Mouse (Mus musculus) megakaryocyte, adult 5-6 weeks (primary cell): Measurements from ENCODE around the gene Ccnb1. TPM values are rescaled to one million over a fixed set of nuclear protein-coding genes. Genes with fewer than 3 reads are reported as not detected.
A peak's percentile ranks its signal among the peaks of the same experiment; 100 is the strongest.
"Not testable (repeated sequence)": the region's sequence is repeated elsewhere in the genome, so short reads cannot be mapped to it uniquely, and the experiment has no call there.

Experiments
- ATAC-seq: 2 replicates; pipeline ENCODE4 v1.8.0; 2016; ENCODE audit warnings: mild to moderate bottlenecking, inconsistent platforms; ENCODE audit not compliant: poor library complexity, severe bottlenecking
- total RNA-seq, 2 experiments: library from RNA; stranded (forward) in 1 of 2; stranded (reverse) in 1 of 2; fragments of 153-499, 151-499 nt in 1 of 2; fragments of 221-1000, 200-1000 nt in 1 of 2; gene quantifications; 2 replicates each; pipeline versions ENCODE4 v1.2.3 to v1.2.4; 2015 to 2017

The Ccnb1 gene
- total RNA-seq, 2 experiments from 2014 or later: 142 to 197 TPM

DNA sequence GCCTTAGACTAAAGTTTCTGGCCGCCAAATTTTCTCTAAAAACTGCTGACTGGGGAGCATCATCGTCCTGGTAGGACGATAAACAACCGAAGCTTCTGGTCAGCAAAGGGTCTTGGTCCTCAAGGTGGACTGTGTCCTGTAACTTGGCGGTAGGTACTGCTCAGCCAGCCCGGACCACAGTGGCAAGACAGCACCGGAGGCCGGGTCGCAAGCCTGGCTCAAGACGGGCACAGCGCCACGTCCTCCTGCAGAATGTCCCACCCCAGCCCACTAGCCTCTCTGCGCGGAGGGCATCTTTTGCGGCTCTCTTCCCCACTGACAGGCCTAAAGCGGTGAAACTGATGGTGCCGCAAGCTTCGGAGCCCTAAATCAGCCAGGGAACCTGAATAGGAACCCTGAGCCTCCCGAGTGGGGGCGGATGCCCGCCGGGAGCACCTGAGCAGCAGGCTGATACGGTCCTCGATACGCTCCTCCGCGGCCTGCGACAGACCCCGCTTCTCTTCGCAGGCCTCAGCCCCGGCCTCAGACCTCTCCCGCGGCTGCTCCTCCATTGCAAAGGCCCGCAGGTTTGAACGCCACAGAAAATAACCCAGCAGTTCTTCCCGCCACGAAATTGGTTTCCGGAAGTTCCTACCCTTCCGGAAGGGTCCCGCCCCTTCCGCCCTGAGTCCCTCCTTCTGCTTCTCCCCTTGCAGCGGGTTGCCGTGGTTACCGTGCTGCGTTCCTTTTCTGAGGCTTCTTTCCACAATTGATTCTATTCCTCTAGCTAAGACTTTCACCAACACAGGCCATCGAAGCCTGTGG, 10.9 kb downstream of the Ccnb1 start, which contains the start of gene Cenph:
Gene Cenph, minus strand, starts transcription at position 648 of the 804 bp plus-strand sequence.
- peak; percentile 99 for ATAC-seq

DNA sequence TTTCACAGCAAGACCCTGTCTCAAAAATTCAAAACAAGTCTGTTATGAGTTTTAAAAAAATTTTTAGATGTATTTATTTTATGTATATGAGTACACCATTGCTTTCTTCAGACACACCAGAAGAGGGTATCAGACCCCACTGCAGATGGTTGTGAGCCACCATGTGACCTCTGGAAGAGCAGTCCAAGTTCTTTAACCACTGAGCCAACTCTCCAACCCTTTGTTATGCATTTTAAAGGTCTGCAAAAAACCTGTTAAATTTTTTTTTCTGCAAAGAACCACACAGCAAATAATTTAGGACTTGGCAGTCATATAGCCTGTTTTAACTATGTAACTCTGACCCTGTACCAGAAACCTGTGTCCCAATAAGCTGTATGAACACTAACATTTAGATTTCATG, 11.7 kb downstream of the Ccnb1 start:
- ATAC-seq: no peak

DNA sequence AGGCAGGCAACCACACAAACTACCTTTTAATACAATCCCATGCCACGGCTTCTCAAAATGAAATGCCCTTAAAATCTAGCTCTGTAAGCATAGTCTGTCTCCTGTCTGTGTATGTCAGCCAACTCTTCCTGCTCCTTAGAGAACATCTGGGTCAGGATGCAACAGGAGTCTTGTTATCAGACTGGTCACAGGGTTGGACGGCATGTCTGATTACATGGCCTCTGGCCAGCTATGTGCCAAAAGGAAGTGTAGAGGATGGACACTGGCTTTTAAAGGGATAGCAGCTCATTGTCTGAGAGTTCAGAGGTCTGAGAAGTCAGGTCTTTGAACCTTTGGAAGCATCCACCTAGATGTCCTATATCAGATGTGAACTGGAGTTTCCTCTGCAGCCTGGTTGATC, 31.0 kb downstream of the Ccnb1 start:
- ATAC-seq: no peak

DNA sequence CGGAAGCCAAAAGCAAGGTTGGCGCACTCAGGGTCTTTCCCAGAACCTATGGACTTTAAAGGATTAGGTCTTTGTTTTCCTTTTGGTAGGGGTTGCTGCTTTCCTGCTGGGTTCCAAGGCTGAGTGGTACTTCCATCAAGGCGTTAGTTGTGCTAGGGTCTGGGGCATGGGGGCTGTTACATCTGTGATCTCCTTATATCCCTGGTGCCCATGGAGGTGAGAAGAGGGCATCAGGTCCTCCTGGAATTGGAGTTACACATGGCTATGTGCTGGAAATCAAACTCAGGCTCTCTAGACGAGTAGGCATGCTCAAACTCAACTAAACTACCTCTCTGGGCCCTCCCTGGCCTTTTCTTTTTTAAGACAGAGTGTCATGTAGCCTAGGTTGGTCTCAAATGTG, 32.2 kb downstream of the Ccnb1 start:
- no peak for ATAC-seq

DNA sequence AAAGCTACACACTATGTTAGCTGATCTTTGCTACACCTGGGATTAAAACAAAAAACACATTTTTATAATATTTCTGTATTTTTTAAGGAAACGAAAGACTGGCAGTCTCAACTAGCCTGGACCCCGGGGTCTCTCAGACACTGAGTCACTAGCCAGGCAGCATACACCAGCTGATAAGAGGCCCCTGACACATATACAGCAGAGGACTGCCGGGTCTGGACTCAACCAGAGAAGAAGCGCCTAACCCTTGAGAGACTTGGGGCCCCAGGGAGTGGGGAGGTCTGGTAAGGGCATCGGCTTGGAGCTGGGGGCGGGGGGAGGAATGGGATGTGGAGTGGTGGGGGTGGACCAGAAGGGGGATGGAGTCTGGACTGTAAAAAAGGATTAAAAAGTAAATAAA, 33.4 kb downstream of the Ccnb1 start:
- ATAC-seq: no peak

DNA sequence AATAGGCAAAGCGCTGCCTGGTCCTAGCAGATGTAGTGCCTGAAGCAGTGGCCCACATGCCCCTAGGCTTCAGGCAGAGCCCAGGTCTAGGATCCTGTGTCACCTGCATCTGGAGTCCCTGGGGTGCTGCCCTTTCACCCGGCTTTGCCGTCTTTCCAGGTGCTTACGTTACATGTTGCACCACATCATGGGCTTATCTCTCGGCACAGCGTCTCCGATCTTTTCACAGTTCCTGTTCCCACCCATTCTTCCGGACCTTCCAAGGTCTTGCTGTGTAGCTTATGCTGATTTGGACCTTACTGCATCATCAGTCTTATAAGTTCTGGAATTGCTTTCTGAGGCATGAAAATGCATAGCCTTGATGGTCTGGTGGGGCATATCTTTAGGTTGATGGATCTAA, 33.8 kb downstream of the Ccnb1 start:
- no peak for ATAC-seq

DNA sequence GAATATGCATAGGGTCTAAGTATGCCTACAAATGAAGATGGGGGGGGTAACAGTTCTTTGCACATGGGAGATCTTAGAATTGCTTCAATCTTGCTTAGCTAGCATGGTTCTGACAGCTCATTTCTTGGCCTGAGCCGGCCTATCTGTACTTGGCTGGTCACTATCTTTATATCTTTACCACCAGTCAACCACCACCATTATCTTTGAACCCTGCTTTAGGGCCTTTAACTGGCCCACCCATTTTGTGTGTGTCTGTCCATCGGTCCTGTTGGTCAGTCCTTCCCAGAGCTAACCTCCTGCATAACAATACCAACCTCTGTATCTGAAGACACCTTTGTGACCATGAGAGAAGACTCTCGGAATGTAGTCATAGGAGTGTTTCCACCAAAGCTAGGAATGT, 35.0 kb downstream of the Ccnb1 start:
- ATAC-seq: no peak

DNA sequence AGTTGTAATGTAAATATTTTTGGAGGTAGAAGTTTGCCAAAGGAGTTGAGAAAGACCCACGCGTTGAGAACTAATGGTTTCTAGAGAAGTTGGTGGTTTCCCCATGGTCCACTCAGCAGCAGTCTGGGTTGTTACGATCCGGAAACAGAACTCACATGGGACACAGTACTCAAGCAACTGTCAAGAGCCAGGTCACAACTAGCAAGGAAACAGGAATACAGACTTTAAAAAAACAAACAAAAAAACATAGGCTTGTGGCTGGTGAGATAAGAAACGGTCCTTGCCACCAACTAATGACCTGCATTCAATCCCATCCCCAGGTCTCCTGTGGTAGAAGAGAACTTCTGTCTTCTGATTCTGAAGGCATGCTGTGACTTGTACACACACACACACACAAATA, 35.6 kb downstream of the Ccnb1 start:
- peak; percentile 81 for ATAC-seq

DNA sequence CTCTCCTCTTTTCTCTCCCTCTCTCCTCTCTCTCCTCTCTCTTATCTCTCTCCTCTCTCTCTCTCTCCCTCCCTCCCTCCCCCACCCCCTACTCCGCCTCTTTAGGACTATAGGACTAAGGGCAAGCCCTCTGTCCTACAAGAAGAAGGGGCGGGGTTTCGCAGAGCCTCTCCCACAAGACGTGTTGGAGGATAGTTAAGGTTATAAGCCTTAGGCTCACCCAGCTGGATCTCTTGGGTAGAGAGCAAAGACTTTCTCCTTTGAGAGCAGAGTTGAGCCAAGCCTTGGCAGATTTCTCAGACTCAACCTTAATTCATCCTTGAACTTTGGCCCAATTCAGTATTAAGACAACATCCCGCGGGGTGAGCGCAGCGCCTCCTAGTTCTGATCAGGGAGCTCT, 37.7 kb downstream of the Ccnb1 start:
- ATAC-seq: no peak

DNA sequence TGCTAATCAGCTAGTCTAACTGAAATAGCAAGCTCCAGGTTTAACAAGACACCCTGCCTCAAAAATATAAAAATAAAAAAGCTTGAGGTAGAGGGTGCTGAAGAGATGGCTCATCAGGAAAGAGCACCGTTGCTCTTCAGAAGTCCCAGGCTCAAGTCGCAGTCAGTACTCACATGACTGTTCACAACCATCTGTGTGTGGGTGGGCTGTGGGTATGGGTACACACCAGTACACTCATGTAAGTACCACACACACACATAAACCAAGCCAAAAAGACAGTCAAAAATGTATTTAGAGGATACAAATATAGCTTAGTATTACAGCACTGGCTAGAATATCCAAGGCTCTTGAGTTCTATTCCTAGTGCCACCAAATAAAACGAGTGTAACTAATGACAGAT, 40.3 kb downstream of the Ccnb1 start:
- no peak for ATAC-seq

DNA sequence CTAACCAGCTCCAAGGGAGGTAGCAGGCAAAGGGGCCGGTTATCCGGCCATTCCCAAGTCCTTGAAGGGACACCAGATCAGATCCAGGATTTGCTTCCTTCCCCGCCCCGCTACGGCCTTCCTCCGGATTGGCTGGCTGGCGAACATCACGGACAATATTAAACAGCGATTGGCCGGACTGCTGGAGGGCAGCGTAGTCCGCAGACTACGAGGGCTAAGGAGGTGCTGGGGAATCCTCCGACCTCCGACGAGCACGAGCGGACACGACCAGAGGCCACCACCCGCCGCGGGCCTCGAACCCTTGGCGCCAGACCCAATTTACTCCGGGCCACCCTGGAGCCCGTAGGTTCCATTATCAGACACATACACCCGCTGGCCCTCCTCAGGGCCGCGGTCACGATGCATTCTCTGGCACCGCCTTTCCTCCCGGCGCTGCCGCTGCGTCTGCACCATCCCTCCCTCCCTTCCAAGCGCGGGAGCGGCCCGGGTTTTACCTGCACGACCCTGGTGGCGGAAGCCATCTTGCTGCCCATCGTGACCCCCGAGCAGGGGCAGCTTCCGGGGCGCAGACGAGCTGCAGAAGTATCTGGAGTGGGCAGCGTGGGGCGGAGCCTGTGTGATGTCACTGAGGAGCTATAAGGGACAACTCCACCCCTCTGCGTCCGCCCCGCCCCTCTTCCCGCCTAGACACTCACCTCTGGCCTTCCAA, 42.2 kb downstream of the Ccnb1 start, which contains the start of gene Mrps36:
Gene Mrps36, minus strand, starts transcription at position 624 of the 709 bp plus-strand sequence.
- ATAC-seq: peak; percentile 93

DNA sequence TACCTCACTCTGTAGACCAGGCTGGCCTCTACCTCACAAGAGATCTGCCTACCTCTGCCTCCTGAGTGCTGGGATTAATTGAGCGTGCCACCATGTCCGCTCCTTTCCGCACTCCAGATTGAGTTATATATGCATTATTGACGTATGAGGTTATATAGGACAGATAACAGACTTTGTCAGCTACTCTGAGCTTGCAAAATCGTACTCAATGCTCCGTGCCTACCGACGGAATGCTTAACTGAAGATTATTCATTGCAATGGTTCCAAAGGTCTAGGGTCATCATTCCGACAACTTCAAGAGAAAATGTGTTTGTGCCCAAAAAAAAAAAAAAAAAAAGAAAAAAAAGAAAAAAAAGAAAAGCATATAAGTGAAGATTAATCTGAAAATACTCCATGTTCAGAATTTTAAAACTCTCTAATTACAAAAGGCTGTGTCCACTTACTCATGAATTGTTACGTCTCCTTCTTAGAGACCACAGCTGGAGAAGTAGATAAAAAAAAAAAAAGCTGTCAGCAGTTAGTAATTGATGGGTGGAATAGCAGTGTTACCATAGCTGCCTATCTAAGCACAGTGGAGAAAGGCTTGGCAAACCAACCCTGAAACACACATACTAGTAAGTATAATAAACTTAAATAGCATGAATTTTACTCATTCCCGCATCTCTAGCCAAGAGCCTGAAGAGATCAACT, 42.9 kb downstream of the Ccnb1 start:
- no peak; the same call in 1 of the 2 replicates for ATAC-seq

DNA sequence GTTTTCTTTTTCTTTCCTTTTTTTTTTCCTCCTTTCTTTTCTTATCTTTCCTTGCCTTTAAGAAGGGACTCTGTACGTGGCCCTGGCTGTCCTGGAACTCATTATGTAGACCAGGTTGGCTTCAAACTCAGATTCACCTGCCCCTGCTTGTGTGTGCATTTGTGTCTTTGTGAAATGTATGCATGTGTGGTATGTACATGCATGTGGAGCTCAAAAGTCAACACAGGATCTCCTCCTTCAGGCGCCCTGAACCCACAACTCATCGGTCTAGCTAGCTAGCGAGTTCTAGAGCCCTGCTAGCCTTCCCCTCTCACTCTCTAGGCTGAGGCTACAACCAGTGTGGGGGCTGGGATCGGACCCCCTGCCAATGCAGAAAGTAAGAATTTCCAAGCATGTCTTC, 43.5 kb downstream of the Ccnb1 start:
- no peak for ATAC-seq

DNA sequence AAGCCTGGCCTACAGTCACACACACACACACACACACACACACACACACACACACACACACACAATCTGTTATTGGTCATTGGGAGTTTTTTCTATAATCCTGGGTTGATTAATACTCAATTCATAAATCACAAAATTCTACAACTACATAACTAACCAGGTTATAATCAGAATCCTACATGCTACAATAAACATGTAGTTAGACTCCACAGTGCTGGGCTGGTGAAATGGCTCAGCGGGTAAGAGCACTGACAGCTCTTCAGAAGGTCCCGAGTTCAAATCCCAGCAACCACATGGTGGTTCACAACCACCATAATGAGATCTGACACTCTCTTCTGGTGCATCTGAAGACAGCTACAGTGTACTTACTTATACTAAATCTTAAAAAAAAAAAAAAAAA, 53.6 kb downstream of the Ccnb1 start:
- no peak for ATAC-seq

DNA sequence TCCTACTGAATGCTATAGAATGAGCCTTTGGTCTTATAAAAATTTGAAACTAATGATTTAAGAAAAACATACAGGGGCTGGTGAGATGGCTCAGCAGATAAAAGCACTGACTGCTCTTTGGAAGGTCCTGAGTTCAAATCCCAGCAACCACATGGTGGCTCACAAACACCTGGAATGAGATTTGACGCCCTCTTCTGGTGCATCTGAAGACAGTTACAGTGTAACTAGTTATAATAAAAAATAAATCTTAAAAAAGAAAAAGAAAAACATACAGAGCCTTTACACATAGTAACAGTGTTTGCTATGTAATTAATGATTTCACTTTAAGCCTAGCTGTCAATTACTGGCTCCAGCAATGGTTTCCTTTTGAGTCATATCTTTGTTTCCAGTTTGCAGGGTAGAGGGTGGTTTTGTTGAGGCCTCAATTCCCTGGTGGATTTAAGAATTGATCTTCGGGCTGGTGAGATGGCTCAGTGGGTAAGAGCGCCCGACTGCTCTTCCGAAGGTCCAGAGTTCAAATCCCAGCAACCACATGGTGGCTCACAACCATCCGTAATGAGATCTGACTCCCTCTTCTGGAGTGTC, 54.8 kb downstream of the Ccnb1 start:
- ATAC-seq: not testable (repeated sequence)

DNA sequence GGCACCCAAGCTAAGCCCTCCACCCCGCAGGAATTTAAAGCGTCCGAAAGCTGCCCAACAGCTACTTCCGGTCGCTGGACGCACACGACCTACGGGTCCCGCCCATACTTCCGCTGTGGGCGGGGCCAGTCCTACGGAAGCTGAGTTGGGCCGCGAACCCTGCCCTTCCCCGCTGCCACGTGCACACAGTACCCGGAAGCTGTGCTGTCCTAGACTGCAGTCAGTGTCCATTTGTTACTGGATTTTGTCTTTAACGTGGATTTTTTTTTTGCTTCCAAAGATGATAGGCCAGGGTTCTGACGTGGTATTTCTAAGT, 55.6 kb downstream of the Ccnb1 start, which contains the start of gene Cdk7:
Gene Cdk7, minus strand, starts transcription at position 79 of the 316 bp plus-strand sequence.
- ATAC-seq: peak; percentile 100

DNA sequence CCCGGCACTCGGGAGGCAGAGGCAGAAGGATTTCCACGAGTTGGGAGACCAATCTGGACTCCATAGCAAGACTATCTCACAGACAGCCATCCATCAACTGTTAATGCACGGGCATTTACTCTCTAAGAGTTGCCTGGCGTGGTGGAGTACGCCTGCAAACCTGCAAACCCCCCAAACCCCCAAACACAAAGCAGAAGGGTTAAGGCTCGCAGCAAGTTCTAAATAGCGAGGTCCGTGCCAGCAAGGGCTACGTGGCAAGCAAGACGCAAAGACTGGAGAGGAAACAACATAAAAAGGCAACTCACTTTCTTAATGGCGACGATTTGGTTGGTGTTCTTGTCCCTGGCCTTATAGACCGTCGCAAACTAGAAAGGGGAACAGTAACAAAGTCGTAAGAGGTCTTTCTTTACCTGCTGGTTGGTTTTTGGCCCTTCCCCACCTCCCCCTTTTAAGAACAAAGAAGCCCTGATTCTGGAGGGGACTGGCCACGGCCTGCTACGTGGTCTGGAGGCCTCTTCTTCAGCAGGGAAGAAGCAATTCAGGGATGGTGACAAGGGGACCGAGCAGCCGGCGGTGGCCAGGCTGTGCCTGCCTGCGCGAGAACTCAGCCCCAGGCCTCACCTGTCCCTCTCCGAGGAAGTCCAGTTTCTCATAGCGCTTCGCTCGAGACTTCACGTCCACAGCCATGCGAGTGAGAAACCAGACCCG, 56.1 kb downstream of the Ccnb1 start:
- peak; percentile 67 for ATAC-seq
